Mouse (Mus musculus) gonadal fat pad, adult 2 months (tissue): Measurements from ENCODE around the gene Klf13. TPM values are rescaled to one million over a fixed set of nuclear protein-coding genes. Genes with fewer than 3 reads are reported as not detected.

Source experiments
- DNase-seq: peaks from one replicate; pipeline ENCODE4 v3.0.0-alpha.2; 2012; ENCODE audit warnings: low read depth
- polyA plus RNA-seq: library from polyadenylated mRNA; depleted of rRNA; stranded (reverse); fragments of >200 nt; gene quantifications from 2 replicates; pipeline ENCODE4 v1.2.3, GENCODE M21; 2012

Klf13 gene
- polyA plus RNA-seq, 1 experiment: 30.1 TPM

DNA sequence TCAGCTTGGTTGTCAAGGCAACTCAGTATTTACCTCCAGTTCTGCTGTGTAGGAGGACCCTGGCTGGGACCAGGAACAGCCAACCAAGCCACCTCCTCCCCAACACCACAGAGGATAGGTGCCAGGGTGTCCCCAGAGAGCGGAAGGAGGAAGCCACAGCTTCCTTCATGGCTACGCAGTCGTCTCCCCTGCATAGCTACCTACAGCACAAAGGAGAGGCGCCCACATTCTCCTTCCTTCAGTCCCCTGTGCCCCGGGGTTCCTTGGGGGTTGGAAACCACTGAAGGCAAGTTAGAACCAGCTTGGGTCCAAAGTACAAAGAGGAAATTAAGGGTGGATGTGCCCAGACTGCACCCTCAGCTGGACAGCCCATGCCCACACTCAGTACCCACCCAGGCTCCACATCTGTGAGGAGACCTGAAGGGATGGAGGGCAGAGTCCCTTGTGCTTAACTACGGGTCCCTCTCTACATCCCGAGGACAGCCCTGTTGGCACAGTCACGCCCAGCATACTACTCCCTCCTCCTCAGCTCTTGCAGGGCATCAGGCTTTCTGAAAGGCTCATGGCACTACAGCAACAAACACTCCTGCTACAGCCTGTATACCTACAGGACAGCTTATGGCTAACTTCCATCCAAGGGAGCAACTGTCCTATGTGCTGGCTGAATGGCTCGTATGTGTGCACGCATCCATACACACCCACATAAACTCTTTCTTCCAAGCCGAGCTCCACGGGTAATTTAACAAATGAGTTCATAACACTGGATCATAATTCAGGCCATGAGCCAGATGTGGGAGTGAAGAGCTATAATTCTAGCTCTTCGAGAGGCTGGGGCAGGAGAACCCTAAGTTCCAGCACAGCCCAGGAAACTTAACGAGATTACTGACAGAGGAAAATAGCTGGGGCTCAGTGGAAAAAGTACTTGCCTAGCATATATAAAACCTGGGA is 13.0 kb downstream of the Klf13 start:
- no peak for DNase-seq

DNA sequence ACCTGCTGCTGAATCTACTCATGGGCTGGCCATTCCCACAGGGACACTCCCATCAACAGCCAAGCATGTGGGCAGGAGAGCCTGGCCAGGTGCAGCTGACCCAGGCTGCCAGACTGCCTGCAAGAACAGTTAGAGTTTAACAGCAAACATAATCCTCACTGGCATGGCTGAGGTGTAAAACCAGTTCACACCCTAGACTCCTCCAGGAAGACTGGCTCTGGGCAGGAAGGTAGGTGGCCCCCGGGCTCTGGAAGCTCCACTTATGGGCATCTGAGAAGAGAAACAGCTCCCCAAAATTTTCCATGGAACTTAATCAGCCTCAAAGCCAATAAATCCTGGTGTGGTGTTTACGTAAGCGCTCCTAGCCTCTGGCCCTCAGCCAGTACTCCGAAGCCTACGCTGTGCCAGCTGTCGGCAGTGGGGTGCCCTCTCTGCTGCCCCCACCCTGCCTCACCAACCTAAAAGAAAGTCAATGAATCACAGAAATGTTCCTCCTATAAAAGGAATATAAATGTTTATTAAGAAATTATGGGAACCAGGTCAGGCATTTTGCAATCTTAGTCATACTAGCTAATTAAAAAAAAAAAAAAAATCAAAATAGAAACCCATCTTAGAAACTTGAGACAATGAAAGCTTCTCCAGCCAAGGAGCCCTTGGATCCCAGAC is 13.8 kb downstream of the Klf13 start:
- peak; percentile 83 for DNase-seq

DNA sequence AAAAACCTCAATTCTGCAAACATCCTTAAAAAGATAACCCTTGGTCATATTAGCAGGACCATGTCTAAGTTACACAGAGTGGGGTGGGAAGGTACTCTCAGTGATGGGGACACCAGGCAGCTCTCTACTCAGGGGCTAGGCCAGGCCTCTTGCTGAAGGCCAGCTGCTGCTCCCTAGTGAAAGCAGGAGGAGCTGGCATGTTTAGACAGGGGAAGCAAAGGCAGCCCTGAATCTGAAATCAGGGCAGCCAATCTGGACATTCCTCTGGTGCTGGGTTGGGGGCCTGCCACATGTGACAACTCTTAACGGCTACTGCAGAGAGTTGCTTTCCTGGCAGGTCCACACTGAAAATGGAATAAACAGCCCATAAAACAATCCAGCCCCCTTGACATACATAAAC is 14.6 kb downstream of the Klf13 start:
- DNase-seq: no peak

DNA sequence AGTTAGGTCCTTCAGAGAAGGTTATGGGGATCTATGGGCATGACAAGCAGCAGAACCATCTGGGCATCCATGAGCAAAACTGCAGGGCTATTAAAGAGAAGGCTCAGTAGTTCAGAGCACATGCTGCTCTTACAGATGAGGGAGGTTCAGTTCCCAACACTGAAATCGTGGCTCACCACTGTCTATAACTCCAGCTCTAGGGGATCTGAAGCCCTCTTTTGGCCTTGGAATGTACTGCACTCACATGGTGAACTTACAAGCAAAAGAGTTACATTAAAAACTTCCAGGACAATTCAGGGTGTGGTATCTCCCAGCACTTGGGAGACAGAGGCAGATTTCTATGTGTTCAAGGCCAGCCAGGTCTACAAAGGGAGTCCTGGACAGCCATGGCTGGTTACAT is 15.7 kb downstream of the Klf13 start:
- no peak for DNase-seq

DNA sequence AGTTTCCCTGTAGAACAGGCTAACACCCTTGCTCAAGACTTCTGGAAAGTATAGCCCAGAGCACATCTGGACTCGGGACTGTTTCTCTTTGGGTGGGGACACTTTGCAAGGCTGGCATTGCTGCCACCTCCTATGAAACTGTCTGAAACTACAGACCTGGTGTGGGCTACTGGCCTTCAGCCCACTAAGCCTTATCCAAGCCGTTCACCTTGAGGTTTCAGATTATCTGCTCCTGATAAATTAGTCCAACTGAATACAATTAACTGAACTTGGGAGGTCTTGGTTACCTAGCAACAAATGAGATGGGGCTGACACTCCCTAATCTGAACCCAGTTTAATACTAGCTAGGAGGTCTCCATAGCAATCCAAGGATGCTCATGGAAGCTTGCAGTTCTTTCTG is 16.1 kb downstream of the Klf13 start:
- DNase-seq: no peak

DNA sequence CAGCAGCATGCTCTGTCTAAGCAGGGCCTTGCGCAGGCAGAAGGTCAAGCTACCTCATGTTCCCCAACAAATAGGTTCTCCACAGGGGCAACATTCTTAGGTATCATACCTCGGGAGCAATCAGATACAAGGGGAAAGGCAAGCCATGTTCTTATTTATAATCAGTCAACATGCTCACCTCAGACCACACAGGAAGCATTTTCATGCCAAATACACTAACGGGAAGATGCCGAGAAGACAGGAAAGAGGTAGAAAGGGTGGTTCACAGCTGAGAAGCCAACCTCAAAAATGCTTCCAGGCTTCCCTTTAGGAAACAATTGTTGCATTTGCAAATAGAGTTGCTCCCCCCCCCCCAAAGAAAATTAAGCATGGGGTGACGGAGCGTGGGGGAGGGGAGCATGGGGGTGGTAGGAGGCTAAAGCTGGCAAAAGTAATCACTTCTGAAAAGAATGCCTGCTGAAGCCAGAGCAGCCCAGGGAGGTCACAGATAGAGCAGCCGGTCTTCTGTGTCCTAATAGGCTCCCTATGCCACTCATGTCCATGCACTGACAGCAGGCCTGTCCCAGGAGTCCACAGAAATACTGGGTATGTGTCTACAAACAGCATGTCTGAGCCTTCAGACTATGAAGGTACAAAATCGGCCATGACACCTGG is 16.7 kb downstream of the Klf13 start:
- DNase-seq: no peak

DNA sequence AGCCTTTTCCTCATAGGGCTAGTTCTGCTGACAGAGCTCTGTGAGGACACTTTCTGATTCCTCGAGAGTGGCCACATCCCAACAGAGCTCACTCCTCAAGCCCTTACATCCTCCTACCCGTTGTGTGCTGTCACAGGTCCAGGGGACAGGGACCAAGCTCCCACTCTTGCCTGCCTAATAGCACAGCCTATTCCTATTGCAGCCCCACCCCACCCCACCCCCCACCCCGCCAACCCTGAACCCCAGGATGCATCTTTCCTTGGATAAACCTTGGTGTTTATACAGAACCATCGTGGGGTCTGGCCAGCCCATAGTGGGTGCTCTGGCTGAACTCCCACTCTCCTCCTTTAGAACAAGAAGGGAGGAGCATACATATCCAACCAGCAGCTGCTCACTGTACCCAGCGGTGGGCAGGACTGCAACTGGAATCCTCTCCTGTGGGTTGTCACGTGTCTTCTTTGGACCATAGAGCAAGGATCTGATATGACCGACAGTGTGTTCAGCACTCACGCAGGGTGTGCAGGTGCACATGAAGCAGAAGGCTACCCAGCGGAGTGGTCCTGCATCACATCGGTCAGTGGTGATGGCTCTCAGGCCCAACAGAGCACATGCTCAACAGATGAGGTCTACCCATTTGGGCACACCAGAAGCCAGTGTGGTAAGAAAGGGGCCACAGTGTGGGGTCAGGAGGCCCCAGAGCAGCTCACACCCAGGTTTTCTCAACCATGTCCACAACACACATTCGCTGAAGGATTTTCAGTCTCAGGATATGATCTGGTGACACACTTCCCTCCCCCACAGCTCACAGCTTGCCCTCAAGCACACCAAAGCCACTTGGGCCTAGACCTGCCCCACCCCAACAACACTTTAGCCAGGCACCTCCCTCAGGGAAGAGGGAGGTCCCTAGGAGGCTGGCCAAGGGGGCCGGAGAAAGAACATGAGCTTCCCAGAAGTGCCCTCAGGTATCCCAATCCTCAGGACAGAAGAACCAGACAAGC is 19.6 kb downstream of the Klf13 start:
- no peak for DNase-seq

DNA sequence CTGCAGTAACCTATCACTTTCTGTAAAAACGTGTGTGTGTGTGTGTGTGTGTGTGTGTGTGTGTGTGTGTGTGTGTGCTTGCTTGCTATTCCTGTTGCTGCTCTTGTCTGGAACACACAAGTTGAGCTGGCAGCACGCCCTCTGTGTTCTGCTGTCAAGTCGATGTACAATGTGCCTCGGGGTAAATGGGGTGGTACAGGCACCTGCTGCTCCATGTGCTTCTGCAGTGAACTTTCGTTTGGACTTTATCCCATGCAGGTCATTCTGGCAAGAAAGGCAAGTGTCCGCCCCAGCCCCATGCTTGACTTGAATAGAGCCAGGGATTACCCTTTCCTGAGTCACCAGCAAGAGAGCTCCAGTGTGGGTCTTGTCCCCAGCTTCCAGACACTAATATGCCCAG is 21.0 kb downstream of the Klf13 start:
- no peak for DNase-seq

DNA sequence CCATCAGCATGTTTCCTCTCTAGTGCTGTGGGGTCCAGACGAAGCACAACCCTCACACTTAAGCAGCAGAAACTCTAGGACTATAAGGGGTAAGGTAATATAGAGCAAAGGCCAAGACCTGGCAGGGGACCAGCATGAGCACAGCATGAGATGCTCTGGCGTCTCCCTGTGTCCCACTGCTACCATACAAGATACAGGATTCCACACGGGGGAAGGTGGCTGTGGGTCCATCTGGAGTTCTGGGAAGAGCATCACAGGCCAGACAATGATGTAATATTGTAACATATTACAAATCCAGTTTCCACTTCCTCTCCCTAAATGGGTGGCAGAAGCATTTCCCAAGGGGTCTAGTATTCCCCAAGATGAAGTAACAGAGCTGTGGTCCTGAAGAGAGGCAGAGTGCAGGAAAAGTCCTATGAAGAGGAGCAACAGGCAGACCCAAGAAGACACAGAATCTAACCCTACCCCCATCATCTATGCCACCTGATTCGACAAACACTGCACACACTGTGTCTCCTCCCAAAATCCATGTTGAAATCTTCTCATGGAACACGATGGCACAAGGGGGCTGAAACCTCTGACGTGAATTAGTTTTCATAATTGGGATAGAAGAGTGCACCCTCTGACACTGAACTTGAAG is 22.3 kb downstream of the Klf13 start, which contains the start of gene E030018B13Rik:
E030018B13Rik (plus strand) TSS at position 590 of the 640 bp plus-strand sequence.
- no peak for DNase-seq

DNA sequence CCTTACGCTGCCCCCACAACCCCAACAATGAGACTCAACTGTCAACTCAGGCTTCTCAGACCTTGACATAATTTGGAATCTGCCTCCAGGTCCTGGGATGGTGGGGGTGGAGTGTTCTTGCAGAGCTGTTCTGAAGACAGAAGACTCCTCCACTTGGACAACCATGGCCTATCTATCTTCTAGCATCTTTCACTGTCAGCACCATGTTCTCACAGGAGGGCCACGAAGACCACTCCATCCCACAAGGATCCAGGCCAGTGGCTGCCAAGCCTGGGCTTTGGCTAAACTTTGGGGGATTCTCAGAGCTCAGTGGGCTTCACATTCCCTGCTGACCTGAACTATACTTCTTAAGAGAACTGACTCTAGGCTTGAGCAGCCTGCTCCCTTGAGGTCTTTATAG is 23.8 kb downstream of the Klf13 start:
- no peak for DNase-seq

DNA sequence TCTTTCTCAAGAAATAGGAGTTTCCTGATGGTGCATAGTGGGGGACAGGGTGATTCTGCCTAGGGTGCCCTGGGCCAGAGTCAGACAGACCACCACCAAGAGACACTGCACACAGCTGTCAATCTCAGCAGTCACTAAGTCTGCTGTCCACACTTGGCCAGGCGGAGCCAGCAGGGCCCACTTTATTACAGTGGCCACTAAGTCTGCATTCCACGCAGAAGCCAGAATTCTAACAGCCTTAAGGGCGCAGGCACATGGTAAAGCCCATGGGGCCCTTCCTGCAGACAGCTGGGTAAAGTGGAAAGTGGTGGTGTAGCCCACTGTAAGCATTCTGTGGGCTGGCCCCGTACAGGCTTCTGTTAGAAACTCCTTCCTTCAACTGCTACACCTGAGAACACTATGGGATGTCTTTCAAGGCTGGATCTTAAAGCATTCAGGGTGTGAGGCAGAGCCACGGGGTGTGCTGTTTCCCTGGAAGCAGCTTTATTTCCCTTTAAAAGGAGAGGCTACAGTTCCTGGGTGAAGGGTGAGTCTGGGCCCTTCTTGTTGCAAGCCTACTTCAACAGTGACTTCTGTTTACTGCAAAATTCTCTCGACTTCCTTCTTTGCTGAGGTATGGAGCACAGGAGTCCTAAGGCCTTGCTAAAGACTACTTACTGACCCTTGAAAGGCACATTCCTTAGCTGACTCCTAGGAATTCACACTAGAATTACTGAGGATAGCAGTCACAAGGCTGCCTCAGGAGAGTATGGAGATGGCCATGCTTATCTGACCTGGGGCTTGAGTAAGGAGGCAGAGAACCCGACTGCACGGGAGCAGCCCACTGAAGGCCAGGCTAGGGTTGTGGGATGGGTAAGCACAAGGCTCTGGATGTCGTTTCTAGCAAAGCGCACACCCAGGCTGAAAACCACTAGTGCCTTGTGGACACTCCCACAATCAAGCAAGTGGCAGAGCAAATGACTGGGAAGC is 24.7 kb downstream of the Klf13 start:
- DNase-seq: no peak

DNA sequence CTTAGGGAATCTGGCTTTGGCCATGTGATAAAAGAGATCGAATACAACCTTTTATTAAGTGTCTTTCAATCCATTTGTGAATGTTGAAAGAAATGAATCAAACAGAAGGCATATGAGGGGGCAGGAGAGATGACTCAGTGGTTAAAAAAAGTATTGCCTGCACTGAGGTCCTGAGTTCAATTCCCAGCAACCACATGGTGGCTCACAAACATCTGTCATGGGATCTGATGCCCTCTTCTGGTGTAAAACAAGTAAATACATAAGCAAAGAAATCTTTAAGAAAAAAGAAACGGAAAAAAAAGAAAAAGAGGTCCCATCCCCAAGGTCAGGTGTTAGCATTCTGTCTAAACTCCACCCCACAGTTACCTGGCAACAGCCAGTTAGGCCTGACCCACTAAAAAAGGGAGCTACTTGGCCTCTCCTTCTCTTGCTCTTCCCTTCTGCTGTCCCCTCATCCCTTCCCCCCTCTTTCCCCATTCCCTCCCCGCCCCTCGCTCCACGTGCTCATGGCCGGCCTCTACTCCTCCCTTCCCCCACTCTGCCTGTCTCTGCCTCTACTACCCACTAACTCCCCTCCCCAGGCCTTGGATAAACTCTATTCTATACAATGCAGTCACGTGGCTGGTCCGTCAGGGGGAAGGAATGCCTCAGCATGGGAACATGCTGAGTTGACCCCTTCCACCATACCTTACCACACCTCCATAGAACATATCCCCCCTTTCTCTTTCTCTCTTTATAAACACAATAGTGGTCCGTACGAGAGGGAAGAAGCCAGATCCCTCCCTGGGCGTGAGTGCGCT is 25.6 kb downstream of the Klf13 start:
- no peak for DNase-seq

DNA sequence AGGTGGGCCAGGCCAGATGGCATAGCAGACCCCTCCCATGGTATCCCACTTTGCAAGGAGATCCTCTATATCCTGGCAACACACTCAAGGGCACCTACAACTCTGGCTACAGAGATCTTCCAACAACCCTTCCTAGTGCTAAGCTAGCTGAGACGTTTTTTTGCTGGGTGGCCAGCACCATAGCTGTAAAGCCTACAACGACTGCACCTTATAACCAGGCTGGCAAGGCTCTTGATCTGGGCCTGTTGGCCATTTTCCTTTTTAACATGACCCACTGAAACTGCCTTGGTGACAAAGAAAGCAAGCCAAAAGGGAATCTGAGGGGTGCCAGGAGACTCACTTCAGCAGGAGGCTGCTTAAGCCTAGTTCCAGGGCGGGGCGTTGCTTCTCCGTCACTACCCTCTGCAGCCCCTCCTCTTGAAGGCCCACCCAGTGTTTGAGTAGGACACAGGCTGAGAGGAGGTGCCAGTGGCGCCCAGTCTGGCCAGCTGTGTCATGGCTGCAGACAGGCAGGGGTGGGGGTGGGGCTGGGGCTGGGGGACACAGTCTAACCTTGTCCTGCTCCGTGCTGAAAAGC is 26.4 kb downstream of the Klf13 start:
- DNase-seq: no peak

DNA sequence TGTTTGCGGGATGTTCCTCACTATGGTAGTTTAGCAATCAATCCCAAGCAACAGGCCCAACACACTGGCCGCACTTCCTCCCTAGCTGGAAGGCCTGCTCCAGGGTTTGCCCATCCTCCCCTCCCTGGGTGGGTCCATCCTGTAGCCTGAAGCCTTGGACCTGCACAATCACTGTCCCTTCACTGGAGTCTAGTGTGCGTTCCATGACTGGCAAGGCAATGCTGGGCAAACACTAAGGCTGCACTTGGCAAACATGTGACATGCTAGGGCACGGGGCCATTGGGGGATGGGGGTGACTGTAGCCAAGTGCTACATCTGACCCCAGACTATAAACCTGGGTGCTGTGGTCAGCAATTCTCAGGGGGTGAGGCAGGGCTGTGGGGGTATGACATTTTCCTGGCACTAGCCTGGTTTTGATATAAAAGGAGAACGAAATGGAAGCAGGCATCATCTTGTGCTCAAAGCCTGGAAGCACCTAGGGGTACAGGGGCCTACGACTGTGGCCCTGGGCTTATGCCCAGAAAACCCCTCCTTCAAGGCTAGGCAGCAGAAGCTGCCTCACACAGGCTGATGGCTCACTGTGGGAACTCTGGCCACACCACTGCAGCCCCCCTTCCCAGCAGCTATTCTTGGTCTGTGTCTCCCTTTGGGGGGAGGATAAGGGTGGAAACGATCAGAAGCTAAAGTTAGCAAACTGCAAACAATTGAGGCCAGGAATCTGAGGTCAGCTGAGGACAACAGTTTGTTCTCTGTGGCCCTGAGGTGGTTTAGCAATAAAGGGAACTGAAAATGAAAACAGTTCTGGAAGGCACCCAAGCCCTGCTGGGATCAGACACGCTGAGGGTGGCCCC is 27.1 kb downstream of the Klf13 start:
- no peak for DNase-seq

DNA sequence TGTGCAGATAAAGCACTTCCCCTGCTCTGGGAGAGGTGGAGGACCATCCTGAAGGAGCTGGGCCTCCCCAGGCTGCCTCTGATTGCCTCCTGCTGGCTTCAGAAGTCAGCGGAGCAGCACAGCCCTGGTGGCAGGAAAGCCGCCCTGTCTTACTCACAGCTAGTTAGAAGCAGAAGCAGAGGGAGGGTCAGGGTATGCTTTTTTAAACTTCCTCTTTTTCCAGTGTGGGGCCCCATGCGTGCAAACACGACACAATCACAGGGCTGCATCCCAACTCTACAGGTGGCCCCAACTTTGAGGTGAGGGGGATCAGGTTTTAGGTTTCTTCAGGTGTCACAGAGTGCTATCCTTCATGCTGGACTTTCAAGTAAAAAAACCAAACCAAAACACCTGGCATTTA is 27.8 kb downstream of the Klf13 start:
- no peak for DNase-seq

DNA sequence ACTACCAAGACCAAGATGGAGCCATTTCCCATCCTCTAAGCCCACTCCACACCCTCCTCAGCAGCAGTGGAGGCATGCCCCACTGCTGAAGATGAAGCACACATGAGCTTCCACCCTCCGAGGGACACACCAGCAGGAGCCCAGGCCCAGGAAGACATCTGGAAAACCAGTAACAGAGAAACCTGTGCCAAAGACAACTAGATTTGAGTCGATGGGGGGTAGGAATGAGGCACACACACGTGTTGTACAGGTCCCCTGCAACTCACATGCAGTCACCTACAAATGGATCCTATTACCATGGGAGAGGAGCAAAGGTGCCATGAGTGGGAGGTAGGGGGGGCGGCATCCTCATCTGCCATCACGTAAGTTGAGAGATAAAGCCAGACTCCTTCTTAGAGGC is 28.5 kb downstream of the Klf13 start:
- no peak for DNase-seq

DNA sequence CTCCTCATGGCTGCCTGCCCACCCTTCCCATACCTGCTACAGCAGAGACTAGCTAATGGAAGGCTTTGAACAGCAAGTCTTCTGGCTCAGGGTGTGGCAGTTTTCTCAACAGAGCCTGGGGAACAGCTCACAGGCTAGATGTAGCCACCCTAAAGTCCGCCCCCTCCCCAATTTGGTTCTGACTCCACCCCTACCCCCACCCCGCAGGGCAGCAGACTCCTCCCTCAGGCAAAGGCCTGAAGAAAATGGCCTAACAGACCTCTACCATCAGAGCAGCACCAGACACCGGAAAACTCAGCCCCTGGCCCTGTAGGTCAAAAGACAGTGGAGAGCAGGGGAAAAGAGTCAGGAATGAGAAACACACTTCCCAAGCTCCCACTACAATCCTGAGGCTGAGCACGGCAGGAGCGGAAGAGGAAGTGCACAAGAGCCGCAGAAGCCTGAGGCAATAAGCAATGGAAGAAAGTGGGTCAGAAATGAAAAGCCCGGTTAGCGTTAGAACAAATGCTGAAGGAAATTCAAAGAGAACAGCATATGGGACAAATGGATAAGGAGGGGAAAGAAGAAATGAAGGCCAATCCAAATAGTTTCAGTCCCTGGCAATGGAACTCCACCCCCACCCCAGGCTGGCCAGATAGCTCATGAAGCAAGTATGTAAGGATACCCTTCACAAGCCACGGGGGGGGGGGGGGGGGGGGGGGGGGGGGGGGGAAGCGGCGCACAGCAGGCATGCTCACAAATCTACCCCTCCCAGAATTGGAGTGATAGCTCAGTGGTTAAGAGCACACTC is 30.0 kb downstream of the Klf13 start:
- DNase-seq: no peak
